Mouse (Mus musculus) embryonic fibroblast, embryonic 13.5 days (primary cell): ENCODE data around the gene Trappc2l. TPM values are rescaled to one million over a fixed set of nuclear protein-coding genes. Genes with fewer than 3 reads are reported as not detected.

ENCODE experiments used
- H3K27ac ChIP-seq: 2 replicates; pipeline ENCODE4 v1.5.1; 2012; ENCODE audit warnings: low read length, control low read depth, inconsistent platforms; ENCODE audit not compliant: insufficient read depth
- H3K4me1 ChIP-seq: 2 replicates; pipeline ENCODE4 v1.6.1; 2011; ENCODE audit warnings: low read length; ENCODE audit not compliant: control insufficient read depth, insufficient read depth
- H3K4me3 ChIP-seq: 2 replicates; pipeline ENCODE4 v1.5.1; 2011; ENCODE audit warnings: mild to moderate bottlenecking, control low read depth, low read length; ENCODE audit not compliant: insufficient read depth
- CTCF ChIP-seq: IDR thresholded peaks from 2 replicates; pipeline ENCODE4 v1.5.1; 2011; ENCODE audit warnings: mild to moderate bottlenecking, control low read depth, low read length, moderate library complexity, borderline replicate concordance; ENCODE audit not compliant: insufficient read depth
- POLR2A ChIP-seq: IDR thresholded peaks from 2 replicates; pipeline ENCODE4 v1.6.1; 2011; ENCODE audit warnings: low read depth, mild to moderate bottlenecking, control low read depth, low read length, moderate library complexity
- polyA plus RNA-seq: library from polyadenylated mRNA; stranded (reverse); fragments of >200 nt; gene quantifications from 2 replicates; pipeline ENCODE4 v1.2.4, GENCODE M21; 2011; ENCODE audit warnings: low read depth; ENCODE audit not compliant: missing spikeins, insufficient read length

Gene Trappc2l
- polyA plus RNA-seq, 1 experiment = 44.2 TPM

GRCm38 (mm10) chr8:122577116-122577515 lies 34.3 kb upstream of the Trappc2l start:
- TF ChIP-seq CTCF = no peak
- TF ChIP-seq POLR2A = no peak
- Histone ChIP-seq H3K27ac (no peak overlapping the region), H3K4me1 (peaks cover 8% of the 10 kb centered on the region; the same call in 1 of the 2 replicates), H3K4me3 (no peak overlapping the region)

- Histone ChIP-seq H3K27ac (no peak overlapping the region), H3K4me1 (peaks cover 8% of the 10 kb centered on the region; the same call in 1 of the 2 replicates), H3K4me3 (no peak overlapping the region)
- TF ChIP-seq CTCF (no peak), POLR2A (no peak)
Observed at GRCm38 (mm10) chr8:122579196-122579595, 32.2 kb upstream of the Trappc2l start.

DNA sequence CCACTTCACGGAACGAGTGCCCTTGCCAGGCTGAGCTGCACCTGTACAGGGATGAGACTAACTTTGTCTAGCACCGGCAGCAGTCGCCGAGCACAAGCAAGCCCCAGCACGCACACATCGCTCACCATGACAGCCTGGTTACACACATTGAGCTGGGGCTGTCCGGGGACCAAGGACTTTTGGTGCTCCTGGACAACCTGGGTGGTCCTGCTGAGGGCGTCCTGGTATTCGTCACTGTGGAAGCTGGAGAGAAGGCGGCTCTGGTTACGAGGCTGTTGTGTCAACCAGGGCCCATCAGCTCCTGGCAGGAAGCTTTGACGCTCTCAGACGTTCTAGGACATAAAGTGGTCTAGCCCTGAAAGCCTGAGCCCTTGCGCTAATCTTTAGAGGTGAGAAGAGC lies 30.5 kb upstream of the Trappc2l start:
- Histone ChIP-seq H3K27ac (no peak overlapping the region), H3K4me3 (no peak overlapping the region), H3K4me1 (peaks cover 11% of the 10 kb centered on the region)
- TF ChIP-seq CTCF (no peak), POLR2A (no peak)

GRCm38 (mm10) chr8:122584981-122585380 lies 26.5 kb upstream of the Trappc2l start:
- H3K4me1 ChIP-seq = peaks cover 11% of the 10 kb centered on the region
- H3K27ac ChIP-seq = peak overlapping the region; percentile 34; the same call in 1 of the 2 replicates

DNA sequence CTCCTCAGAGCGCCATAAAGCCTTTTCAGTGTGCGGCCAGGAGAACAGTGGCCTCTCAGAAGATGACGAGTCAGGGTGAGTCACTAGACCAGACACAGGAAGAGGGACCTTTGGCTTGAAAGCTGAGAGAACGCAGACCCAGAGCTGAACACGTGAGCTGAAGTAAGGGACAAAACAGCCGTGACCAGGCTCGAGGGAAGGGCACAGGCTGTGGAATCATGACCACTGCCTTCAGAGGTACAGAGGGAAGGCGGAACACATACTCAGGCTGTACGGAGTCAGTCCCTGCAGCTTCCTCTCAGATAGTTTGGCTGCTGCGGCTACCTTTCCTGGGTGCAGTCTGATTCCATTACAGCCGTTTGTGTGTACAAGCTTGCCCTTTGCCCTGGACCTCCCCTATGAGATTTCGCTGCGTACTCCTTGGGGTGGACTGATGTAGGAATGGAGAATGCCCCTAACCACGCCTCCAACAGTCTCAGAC lies 26.0 kb upstream of the Trappc2l start:
- TF ChIP-seq POLR2A = no peak
- TF ChIP-seq CTCF = no peak
- Histone ChIP-seq H3K4me1 (peaks cover 11% of the 10 kb centered on the region), H3K4me3 (no peak overlapping the region), H3K27ac (peak overlapping the region; percentile 34)

More at GRCm38 (mm10) chr8:122584981-122585380, 26.5 kb upstream of the Trappc2l start:
- no peak overlapping the region for H3K4me3 ChIP-seq
- TF ChIP-seq POLR2A (no peak), CTCF (no peak)

GRCm38 (mm10) chr8:122586171-122586570 lies 25.3 kb upstream of the Trappc2l start:
- H3K4me1 ChIP-seq = peaks cover 11% of the 10 kb centered on the region
- no peak overlapping the region for H3K27ac ChIP-seq
- TF ChIP-seq CTCF (no peak), POLR2A (no peak)

DNA sequence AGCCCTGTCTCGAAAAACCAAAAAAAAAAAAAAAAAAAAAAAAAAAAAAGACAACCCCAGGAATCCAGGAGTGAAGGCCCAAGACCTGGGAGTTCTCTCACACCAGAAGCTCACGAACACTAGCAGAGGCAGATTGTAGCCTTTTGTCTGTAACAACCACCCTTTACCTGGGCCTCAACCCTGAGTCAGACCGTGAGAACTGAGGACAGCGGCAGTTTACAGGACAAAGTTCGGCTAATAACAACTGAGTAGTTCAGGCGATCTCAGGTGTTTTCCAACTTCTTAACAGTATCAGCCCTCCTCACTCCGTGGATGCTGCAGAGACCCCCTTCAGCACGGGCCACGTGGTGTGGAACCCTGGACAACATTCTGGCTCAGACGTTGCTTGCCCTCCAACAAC lies 24.7 kb upstream of the Trappc2l start:
- TF ChIP-seq POLR2A (no peak), CTCF (no peak)
- no peak overlapping the region for H3K4me3 ChIP-seq

More at GRCm38 (mm10) chr8:122586171-122586570, 25.3 kb upstream of the Trappc2l start:
- no peak overlapping the region for H3K4me3 ChIP-seq

GRCm38 (mm10) chr8:122593240-122593639 lies 18.2 kb upstream of the Trappc2l start:
- no peak overlapping the region for H3K4me3 ChIP-seq
- H3K27ac ChIP-seq = no peak overlapping the region
- TF ChIP-seq POLR2A = no peak
- no peak for TF ChIP-seq CTCF

More for the DNA sequence above, 24.7 kb upstream of the Trappc2l start:
- no peak overlapping the region for H3K27ac ChIP-seq
- peaks cover 11% of the 10 kb centered on the region for H3K4me1 ChIP-seq

DNA sequence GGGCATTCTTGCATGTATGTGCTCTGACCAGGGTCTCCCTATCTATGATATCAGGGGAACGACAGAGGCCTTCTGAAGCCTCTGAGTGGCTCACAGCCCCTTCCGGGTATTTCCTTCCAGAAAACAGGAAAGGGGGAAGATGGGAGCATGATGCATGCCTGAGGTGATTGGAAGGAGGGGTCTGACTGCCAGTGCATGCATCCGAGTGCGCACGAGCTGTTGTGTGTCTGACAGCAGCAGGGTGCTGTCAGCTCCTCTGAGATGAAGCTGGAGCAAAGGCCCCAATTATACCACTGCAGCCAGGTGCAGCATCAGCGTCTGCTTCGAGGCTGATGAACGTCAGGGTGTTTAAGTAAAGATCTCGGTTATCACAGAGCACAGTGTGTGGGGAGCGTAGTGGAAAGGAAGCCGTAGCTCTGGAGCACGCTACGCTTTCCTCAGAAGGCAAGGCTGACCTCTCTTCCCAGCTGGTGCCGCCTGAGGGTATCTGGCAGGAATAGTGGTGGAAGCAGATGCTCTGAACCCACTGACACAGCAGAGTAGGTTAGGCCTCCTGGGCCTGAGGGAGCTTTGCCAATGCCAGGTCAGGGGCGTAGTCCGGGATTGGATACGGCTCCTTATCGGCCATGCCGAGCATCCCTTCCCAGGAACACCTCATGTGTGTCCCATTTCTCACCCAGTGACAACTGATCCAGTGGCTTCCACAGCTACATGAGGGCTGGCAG lies 17.5 kb upstream of the Trappc2l start:
- no peak overlapping the region for H3K27ac ChIP-seq
- H3K4me1 ChIP-seq = no peaks in the 10 kb centered on the region
- TF ChIP-seq CTCF (no peak), POLR2A (no peak)
- no peak overlapping the region for H3K4me3 ChIP-seq

More at GRCm38 (mm10) chr8:122593240-122593639, 18.2 kb upstream of the Trappc2l start:
- no peaks in the 10 kb centered on the region for H3K4me1 ChIP-seq

GRCm38 (mm10) chr8:122596031-122596430 lies 15.4 kb upstream of the Trappc2l start:
- Histone ChIP-seq H3K27ac (no peak overlapping the region), H3K4me1 (no peaks in the 10 kb centered on the region), H3K4me3 (no peak overlapping the region)
- TF ChIP-seq POLR2A (no peak), CTCF (no peak)
